Mouse (Mus musculus) E14TG2a.4 (cell line): ENCODE results near the gene Cd207.

Experiments used
- CTCF ChIP-seq: conservative IDR thresholded peaks from 2 replicates; pipeline ENCODE4 v1.5.1; 2014; ENCODE audit warnings: low read length
- NANOG ChIP-seq: IDR thresholded peaks from 2 replicates; pipeline ENCODE4 v1.6.1; 2014; ENCODE audit warnings: borderline replicate concordance, low read length, mixed read lengths
- POU5F1 ChIP-seq: IDR thresholded peaks from 2 replicates; pipeline ENCODE4 v1.6.1; 2014; ENCODE audit warnings: low read length, borderline replicate concordance

GRCm38 (mm10) chr6:83727178-83727577 lies 49.5 kb upstream of the Cd207 start:
- peak; percentile 62 for TF ChIP-seq CTCF
- no peak for TF ChIP-seq POU5F1
- no peak for TF ChIP-seq NANOG
